Mouse (Mus musculus): ENCODE measurements at regions not wholly inside any gene's neighbourhood (a gene's known extent, or its start where the extent isn't known, plus 50 kb on each side); places are given as distances from the start of the nearest gene placed in this dataset.

- no peak for TF ChIP-seq CTCF (IDR thresholded peaks at IDR 0.05; ENCODE audit: low read depth, low read length)
- TF ChIP-seq POLR2A (IDR thresholded peaks at IDR 0.05; ENCODE audit: extremely low read depth, insufficient read depth, low read length), result no peak
Observed at GRCm38 (mm10) chr19:27694478-27694877, 264.9 kb upstream of the Pum3 start.

Measured in liver, adult 2 months (tissue).